Mouse (Mus musculus) gastrocnemius, adult 8-10 months (tissue): ENCODE data around the gene Cnppd1. TPM values are rescaled to one million over a fixed set of nuclear protein-coding genes. Genes with fewer than 3 reads are reported as not detected.
A peak's percentile ranks its signal among the peaks of the same experiment; 100 is the strongest.

Experiments
- DNase-seq, 2 experiments: peaks; one replicate each; pipeline ENCODE4 v3.0.0; 2022; ENCODE audit warnings: low spot score in 2 of 2
- total RNA-seq, 4 experiments: library from RNA; stranded (reverse); gene quantifications; 2 replicates each; pipeline ENCODE4 v1.2.4; 2022

Cnppd1 gene
- 10 to 100 TPM; 15.6 to 18.5 (median 15.9) TPM for total RNA-seq

DNA sequence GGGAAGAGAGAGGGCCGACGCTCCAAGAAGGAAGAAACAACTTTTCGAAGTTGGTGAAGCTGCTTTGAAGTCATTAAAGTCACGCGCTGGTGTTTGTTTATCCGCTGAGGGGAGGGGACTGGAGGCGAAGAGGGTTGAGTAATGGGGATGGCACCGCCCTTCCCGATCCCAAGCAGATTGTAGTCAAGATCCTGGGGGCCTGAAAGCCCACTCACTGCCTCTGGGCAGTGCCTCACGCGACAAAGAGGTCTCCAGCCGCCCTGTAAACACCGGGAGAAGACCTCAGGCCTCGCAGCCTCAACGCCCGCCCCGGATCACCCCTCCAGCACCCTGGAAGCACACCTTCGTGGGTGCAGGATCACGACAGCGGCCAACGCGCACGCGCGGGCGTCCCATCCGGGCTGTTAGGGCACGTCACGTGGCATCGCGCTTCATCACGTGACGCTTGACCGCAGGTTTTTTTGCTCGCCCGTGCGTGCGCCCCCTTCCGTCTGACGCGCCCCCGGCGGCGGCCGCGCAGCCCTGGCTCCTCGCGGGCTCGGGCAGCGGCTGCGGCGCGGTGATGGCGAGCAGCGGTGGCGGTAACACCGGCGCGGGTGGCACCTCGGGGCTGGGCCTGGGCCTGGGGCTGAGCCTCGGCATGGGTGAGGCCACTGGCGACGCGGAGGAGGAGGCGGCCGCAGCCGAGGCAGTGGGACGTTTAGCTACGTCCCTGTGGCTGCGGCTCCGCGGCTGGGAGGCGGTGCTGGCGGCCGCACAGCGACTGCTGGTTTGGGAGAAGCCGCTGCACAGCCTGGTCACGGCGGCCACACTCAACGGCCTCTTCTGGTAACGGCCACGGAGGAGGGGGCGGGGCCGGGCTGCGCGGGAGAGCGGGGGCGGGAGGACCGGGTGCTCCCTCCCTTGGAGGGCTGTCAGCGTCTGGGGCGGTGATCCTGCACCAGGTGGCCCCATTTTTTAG lies at the start of gene Cnppd1, which contains the start of gene Retreg2:
TSS of gene Cnppd1 (minus strand) at position 411 of the 961 bp plus-strand sequence.
TSS of gene Retreg2 (plus strand) at position 478 of the 961 bp plus-strand sequence.
- DNase-seq: peak; percentile 92 to 96

- peak; percentile 94 to 98 for DNase-seq
Observed at GRCm38 (mm10) chr1:75191622-75192402, 49.3 kb upstream of the Cnppd1 start, which contains the start of the genes Ankzf1 and Atg9a. Ankzf1 (plus strand) TSS chr1:75192151. Atg9a (minus strand) TSS chr1:75192196.

DNA sequence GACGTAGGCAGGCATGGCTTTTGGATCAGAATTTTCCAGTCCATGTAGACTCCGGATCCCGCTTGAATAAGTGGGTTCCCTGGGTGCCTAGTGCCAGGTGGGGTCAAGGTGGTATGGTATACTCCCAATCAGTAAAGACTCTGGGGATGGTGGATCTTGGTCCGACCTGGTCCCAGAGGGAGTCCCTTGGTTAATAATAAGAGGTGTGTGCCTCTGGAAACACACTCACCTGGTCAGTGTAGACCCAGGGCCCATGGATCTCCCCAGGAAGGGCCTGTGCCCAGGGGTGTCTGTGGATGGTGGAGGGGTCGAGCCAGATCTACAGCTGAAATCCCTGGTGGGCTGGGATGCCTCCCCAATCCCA lies 48.7 kb upstream of the Cnppd1 start:
- DNase-seq: no peak

DNA sequence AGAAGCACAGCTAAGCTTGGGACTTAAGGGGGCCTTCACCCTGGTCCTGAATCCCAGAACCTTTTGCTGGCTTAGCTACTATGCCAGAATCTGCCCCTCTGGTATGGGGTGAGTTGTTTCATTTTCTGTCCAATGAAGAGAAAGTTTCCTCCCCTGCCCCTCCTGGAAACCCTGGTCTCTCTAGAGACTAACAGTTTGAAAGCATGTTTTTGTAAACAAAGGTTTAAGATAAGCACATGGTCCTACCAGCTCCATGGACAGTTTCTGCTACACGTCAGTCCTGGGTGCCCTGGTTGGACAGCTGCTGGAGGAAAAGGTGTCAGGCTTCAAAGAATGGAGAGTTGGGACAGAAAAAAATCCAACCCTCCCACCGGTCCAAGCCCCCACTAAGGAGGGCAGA lies 48.1 kb upstream of the Cnppd1 start:
- no peak for DNase-seq

- DNase-seq: no peak
Observed at GRCm38 (mm10) chr1:75187914-75188483, 45.5 kb upstream of the Cnppd1 start.

GRCm38 (mm10) chr1:75187126-75187525 lies 44.6 kb upstream of the Cnppd1 start:
- no peak for DNase-seq

- DNase-seq: no peak
Observed at GRCm38 (mm10) chr1:75185495-75185894, 43.0 kb upstream of the Cnppd1 start.

- no peak for DNase-seq
Observed at GRCm38 (mm10) chr1:75182160-75182559, 39.6 kb upstream of the Cnppd1 start.

GRCm38 (mm10) chr1:75181377-75181870 lies 38.9 kb upstream of the Cnppd1 start:
- DNase-seq: no peak

DNA sequence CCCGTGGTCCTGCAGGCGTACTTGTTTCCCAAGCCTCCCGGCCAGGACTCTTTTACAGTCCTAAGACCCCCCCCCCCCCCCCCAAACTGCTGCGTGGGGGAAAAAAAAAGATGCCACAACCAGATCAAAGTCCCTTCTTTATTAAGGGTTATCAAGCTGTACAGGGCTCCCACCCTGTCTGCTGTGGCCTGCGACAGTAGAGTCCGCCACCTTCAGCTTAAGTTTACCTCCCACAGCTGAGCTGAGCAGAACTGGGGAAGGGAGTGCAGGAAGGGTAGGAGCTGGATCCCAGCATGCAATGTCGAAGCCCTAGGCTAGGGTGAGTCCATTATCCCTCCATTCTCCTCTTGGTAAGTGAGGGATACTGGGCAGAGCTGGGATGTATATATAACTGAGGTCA lies 38.2 kb upstream of the Cnppd1 start:
- DNase-seq: no peak

- peak; percentile 79 to 84 for DNase-seq
Observed at GRCm38 (mm10) chr1:75180105-75180590, 37.6 kb upstream of the Cnppd1 start, which contains the start of gene Abcb6. Abcb6 (minus strand) TSS chr1:75180392.

DNA sequence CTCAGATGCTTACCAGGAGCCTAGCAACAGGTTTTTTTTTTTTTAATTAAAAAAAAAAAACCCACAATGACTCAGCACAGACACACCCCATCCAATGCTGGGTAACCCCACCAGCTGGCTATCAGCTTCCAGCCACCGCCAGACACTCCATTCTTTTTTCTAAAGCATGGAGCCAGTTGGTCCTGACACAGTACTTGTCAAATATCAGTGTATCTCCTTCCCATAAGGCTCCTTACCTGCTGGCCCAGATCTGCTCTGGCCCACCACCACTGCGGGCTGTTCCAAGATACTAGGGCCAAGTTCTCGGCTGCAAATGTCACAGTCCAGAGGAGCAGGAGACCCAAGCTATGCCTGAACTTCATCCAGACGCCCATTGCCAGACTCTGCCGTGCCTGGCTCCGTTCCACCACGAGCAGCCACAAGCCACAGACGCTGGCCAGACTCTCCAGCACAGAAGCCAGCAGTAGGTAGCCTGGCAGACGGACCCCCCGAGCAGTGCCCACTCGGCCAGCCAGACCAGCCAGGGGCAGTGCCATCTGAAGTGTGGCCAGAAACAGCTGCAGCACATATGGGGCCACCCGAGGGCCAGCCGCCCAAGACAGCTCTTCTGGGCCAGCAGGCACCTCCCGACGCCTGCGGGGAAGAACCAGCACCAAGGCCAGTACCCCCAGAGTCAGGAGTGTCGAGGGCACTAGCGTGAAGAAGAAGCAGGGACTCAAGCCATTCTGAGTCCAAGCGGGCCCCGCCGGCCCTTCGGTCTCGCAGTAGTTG lies 37.0 kb upstream of the Cnppd1 start:
- peak in 1 of 2 experiments; percentile 40 for DNase-seq

DNA sequence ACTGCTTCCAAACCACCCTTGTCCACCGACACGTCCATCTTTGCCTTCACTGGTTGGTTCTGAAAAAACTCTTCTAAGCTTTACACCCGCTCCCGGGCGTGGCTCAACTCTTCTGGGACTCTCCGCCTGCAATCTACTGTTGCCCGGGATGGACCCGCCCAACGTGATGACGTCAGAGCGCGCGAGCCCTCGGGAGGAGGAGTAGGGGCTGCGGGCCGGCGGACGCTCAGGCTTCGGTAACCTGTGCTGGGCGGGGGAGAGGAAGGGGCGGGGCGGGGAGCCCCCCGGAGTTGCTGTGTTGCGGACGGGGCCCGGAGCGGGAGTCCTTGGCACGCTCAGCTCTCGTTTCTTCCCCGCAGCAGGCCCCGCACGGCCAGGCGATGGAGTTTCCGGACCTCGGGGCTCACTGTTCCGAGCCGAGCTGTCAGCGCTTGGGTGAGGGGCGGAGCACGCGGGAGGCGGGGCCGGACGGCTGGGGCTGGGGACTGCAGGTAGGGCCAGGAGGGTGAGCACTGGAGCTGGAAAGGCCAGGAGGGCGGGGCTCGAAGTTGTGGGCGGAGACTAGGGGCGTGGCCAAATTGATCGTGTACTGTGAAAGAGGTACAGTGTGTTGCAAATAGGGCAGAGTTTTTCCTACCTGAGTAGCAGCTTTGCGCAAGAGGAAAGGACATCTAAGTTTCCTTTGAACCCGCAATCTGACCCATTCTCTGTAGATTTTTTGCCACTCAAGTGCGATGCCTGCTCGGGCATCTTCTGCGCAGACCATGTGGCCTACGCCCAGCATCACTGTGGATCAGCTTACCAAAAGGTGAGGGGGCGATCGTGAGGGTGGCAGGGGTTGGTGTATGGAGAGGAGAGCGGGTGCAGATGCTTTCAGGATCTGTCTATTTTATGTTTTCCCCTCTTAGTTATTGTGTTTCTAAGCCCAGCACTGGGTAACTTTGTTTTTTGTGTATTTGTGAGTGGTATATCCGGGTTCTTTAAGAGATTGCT lies 26.3 kb upstream of the Cnppd1 start, which contains the start of gene Zfand2b:
TSS of gene Zfand2b (plus strand) at position 175 of the 993 bp plus-strand sequence.
- peak; percentile 95 to 96 for DNase-seq

- no peak for DNase-seq
Observed at GRCm38 (mm10) chr1:75168093-75168471, 25.6 kb upstream of the Cnppd1 start.

DNA sequence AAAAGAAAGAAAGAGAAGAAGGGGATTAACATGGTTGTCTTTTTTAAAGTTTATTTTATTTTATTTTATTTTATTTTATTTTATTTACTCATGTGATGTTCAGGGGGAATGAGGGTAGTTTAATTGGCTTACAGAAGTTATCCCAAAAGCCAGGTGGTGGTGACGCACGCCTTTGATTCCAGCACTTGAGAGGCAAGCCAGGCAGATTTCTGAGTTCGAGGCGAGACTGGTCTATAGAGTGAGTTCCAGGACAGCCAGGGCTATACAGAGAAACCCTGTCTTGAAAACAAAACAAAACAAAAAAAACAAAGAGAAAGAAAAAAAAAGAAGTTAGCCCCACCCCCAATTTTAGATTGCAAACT lies 17.7 kb upstream of the Cnppd1 start:
- no peak for DNase-seq

DNA sequence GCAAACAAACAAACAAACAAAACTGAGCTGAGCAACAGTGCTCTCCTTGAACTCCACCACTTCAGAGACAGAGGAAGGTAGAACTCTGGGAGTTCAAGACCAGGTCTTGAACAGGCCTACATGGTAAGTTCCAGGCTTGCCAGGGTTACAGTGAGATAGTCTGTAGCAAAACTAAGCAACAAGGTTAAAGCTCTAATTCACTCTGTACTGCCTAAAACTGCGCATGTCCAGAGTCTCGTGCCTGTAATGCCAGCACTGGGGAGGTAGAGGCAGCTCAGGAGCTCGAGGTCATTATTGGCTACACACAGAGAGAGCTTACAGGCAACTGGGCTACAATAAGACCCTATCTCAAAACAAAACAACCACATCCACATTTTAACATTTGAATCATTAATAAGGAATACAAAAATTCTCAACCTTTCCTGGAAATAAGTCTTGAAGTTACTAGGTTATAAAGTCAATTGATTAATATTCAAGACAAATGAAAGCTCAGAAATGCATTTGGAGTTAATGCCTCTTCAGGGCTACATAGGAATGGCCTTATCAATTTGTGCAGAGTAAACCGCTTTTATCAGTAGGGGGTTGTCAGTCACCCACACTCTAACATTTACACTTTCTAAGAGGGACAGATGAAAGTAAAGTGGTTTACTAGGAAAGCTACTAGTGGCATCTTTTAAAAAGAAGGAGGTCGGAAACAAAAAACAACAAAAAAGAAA lies 17.2 kb upstream of the Cnppd1 start:
- DNase-seq: no peak

- DNase-seq: no peak
Observed at GRCm38 (mm10) chr1:75158990-75159389, 16.5 kb upstream of the Cnppd1 start.

DNA sequence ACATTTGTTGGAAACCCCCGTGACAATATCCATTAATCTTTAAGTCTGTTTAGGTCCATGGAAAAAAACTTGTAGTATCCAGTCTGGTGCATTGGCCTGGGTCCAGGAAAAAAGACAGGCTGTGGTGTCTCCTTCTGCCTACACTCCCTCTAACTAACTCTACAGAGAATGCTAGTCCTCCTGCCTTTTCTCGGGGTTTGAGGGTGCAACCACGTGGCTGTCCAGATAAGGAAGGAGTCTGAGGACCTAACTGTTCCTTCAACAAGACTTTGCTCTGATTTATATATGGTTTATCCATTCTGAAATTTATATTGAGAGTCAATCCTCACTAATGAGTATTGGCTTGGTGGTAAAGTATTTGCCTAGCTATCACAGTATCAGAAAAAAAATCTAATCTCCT lies 13.3 kb upstream of the Cnppd1 start:
- no peak for DNase-seq

- no peak for DNase-seq
Observed at GRCm38 (mm10) chr1:75148727-75149126, 6.2 kb upstream of the Cnppd1 start.
